Mouse (Mus musculus): ENCODE data around the gene Zfp90. TPM values are rescaled to one million over a fixed set of nuclear protein-coding genes. Genes with fewer than 3 reads are reported as not detected.

Zfp90 gene
- polyA plus RNA-seq, 1 experiment from 2014 or later, result 14.3 TPM

- Histone ChIP-seq H3K4me3 (ENCODE audit: control insufficient read depth in 1 of 2, insufficient read depth in 1 of 2, low read depth in 1 of 2, low read length in 2 of 2) (no peak overlapping the region), H3K27me3 (ENCODE audit: control insufficient read depth, insufficient read depth, low read length) (no peaks in the 10 kb centered on the region), H3K9me3 (ENCODE audit: control insufficient read depth, low read length) (no peaks in the 10 kb centered on the region), H3K4me2 (ENCODE audit: low read length) (no peak overlapping the region), H3K36me3 (ENCODE audit: control insufficient read depth, insufficient read depth, low read length) (no peaks in the 10 kb centered on the region), H3K27ac (replicated peaks in 1 of 2; ENCODE audit: control insufficient read depth in 1 of 2, insufficient read depth in 1 of 2, low read depth in 2 of 2, low read length in 2 of 2) (no peak overlapping the region), H3K9ac (ENCODE audit: low read length) (no peak overlapping the region), H3K4me1 (ENCODE audit: control insufficient read depth in 2 of 2, insufficient read depth in 2 of 2, low read length in 2 of 2) (peaks cover 12% of the 10 kb centered on the region in 2 experiments)
- ATAC-seq (ENCODE audit: insufficient number of reproducible peaks, insufficient read depth, low FRiP score, low read depth), result no peak
- WGBS, result 83% methylated on average over 6 of the region's 6 CpGs
These were observed 34.1 kb upstream of the Zfp90 start for GRCm38 (mm10) chr8:106381026-106381425.

GRCm38 (mm10) chr8:106387801-106388415 lies 27.2 kb upstream of the Zfp90 start:
- H3K4me2 ChIP-seq (ENCODE audit: low read length), result no peak overlapping the region
- H3K4me1 ChIP-seq (ENCODE audit: control insufficient read depth in 2 of 2, insufficient read depth in 2 of 2, low read length in 2 of 2), result no peaks in the 10 kb centered on the region
- no peaks in the 10 kb centered on the region for H3K27me3 ChIP-seq (ENCODE audit: control insufficient read depth, insufficient read depth, low read length)
- H3K27ac ChIP-seq (replicated peaks in 1 of 2; ENCODE audit: control insufficient read depth in 1 of 2, insufficient read depth in 1 of 2, low read depth in 2 of 2, low read length in 2 of 2), result no peak overlapping the region
- 71% methylated on average over 9 of the region's 9 CpGs for WGBS
- ATAC-seq (ENCODE audit: insufficient number of reproducible peaks, insufficient read depth, low FRiP score, low read depth), result no peak
- no peaks in the 10 kb centered on the region for H3K36me3 ChIP-seq (ENCODE audit: control insufficient read depth, insufficient read depth, low read length)
- H3K9me3 ChIP-seq (ENCODE audit: control insufficient read depth, low read length), result no peaks in the 10 kb centered on the region
- no peak overlapping the region for H3K9ac ChIP-seq (ENCODE audit: low read length)
- H3K4me3 ChIP-seq (ENCODE audit: control insufficient read depth in 1 of 2, insufficient read depth in 1 of 2, low read depth in 1 of 2, low read length in 2 of 2), result no peak overlapping the region

- no peak for ATAC-seq (ENCODE audit: insufficient number of reproducible peaks, insufficient read depth, low FRiP score, low read depth)
- H3K4me2 ChIP-seq (ENCODE audit: low read length), result no peak overlapping the region
These were observed 20.6 kb upstream of the Zfp90 start for GRCm38 (mm10) chr8:106394493-106394892.

GRCm38 (mm10) chr8:106399694-106400093 lies 15.4 kb upstream of the Zfp90 start:
- Histone ChIP-seq H3K4me1 (ENCODE audit: control insufficient read depth in 2 of 2, insufficient read depth in 2 of 2, low read length in 2 of 2) (peaks cover 8 to 9% of the 10 kb centered on the region in 2 experiments; a peak in 3 of 4 replicates), H3K4me3 (ENCODE audit: control insufficient read depth in 1 of 2, insufficient read depth in 1 of 2, low read depth in 1 of 2, low read length in 2 of 2) (no peak overlapping the region), H3K27me3 (ENCODE audit: control insufficient read depth, insufficient read depth, low read length) (no peaks in the 10 kb centered on the region), H3K9ac (ENCODE audit: low read length) (no peak overlapping the region), H3K9me3 (ENCODE audit: control insufficient read depth, low read length) (no peaks in the 10 kb centered on the region), H3K36me3 (ENCODE audit: control insufficient read depth, insufficient read depth, low read length) (no peaks in the 10 kb centered on the region), H3K4me2 (ENCODE audit: low read length) (no peak overlapping the region), H3K27ac (replicated peaks in 1 of 2; ENCODE audit: control insufficient read depth in 1 of 2, insufficient read depth in 1 of 2, low read depth in 2 of 2, low read length in 2 of 2) (peak overlapping the region; percentile 61 to 87)
- WGBS, result 48% methylated on average over 8 of the region's 8 CpGs
- peak; percentile 81 for ATAC-seq (ENCODE audit: insufficient number of reproducible peaks, insufficient read depth, low FRiP score, low read depth)

More at GRCm38 (mm10) chr8:106394493-106394892, 20.6 kb upstream of the Zfp90 start:
- Histone ChIP-seq H3K4me1 (ENCODE audit: control insufficient read depth in 2 of 2, insufficient read depth in 2 of 2, low read length in 2 of 2) (peaks cover 0 to 7% of the 10 kb centered on the region in 2 experiments; a peak in 2 of 4 replicates), H3K4me3 (ENCODE audit: control insufficient read depth in 1 of 2, insufficient read depth in 1 of 2, low read depth in 1 of 2, low read length in 2 of 2) (no peak overlapping the region), H3K9ac (ENCODE audit: low read length) (no peak overlapping the region), H3K9me3 (ENCODE audit: control insufficient read depth, low read length) (no peaks in the 10 kb centered on the region), H3K27me3 (ENCODE audit: control insufficient read depth, insufficient read depth, low read length) (no peaks in the 10 kb centered on the region), H3K36me3 (ENCODE audit: control insufficient read depth, insufficient read depth, low read length) (no peaks in the 10 kb centered on the region), H3K27ac (replicated peaks in 1 of 2; ENCODE audit: control insufficient read depth in 1 of 2, insufficient read depth in 1 of 2, low read depth in 2 of 2, low read length in 2 of 2) (peak overlapping the region; percentile 33 to 42)
- 65% methylated on average over 4 of the region's 4 CpGs for WGBS

- no peak overlapping the region for H3K4me3 ChIP-seq (ENCODE audit: control insufficient read depth in 1 of 2, insufficient read depth in 1 of 2, low read depth in 1 of 2, low read length in 2 of 2)
- no peak for ATAC-seq (ENCODE audit: insufficient number of reproducible peaks, insufficient read depth, low FRiP score, low read depth)
- no peak overlapping the region for H3K4me2 ChIP-seq (ENCODE audit: low read length)
- peak overlapping the region; percentile 61 to 87 for H3K27ac ChIP-seq (replicated peaks in 1 of 2; ENCODE audit: control insufficient read depth in 1 of 2, insufficient read depth in 1 of 2, low read depth in 2 of 2, low read length in 2 of 2)
- H3K4me1 ChIP-seq (ENCODE audit: control insufficient read depth in 2 of 2, insufficient read depth in 2 of 2, low read length in 2 of 2), result peaks cover 11 to 14% of the 10 kb centered on the region in 2 experiments; a peak in 3 of 4 replicates
- WGBS, result 34% methylated on average over 5 of the region's 5 CpGs
- H3K9ac ChIP-seq (ENCODE audit: low read length), result no peak overlapping the region
- no peaks in the 10 kb centered on the region for H3K9me3 ChIP-seq (ENCODE audit: control insufficient read depth, low read length)
- no peaks in the 10 kb centered on the region for H3K36me3 ChIP-seq (ENCODE audit: control insufficient read depth, insufficient read depth, low read length)
- no peaks in the 10 kb centered on the region for H3K27me3 ChIP-seq (ENCODE audit: control insufficient read depth, insufficient read depth, low read length)
These were observed 14.9 kb upstream of the Zfp90 start for GRCm38 (mm10) chr8:106400181-106400580.

- no peak overlapping the region for H3K4me2 ChIP-seq (ENCODE audit: low read length)
- no peaks in the 10 kb centered on the region for H3K27me3 ChIP-seq (ENCODE audit: control insufficient read depth, insufficient read depth, low read length)
- H3K9ac ChIP-seq (ENCODE audit: low read length), result no peak overlapping the region
- peaks cover 20 to 23% of the 10 kb centered on the region in 2 experiments for H3K4me1 ChIP-seq (ENCODE audit: control insufficient read depth in 2 of 2, insufficient read depth in 2 of 2, low read length in 2 of 2)
- no peak overlapping the region for H3K27ac ChIP-seq (replicated peaks in 1 of 2; ENCODE audit: control insufficient read depth in 1 of 2, insufficient read depth in 1 of 2, low read depth in 2 of 2, low read length in 2 of 2)
- H3K36me3 ChIP-seq (ENCODE audit: control insufficient read depth, insufficient read depth, low read length), result no peaks in the 10 kb centered on the region
- no peak overlapping the region for H3K4me3 ChIP-seq (ENCODE audit: control insufficient read depth in 1 of 2, insufficient read depth in 1 of 2, low read depth in 1 of 2, low read length in 2 of 2)
- 22% methylated on average over 12 of the region's 12 CpGs for WGBS
- ATAC-seq (ENCODE audit: insufficient number of reproducible peaks, insufficient read depth, low FRiP score, low read depth), result no peak
- no peaks in the 10 kb centered on the region for H3K9me3 ChIP-seq (ENCODE audit: control insufficient read depth, low read length)
These were observed 11.7 kb upstream of the Zfp90 start for GRCm38 (mm10) chr8:106403246-106403933.

- Histone ChIP-seq H3K9ac (ENCODE audit: low read length) (no peak overlapping the region), H3K27ac (replicated peaks in 1 of 2; ENCODE audit: control insufficient read depth in 1 of 2, insufficient read depth in 1 of 2, low read depth in 2 of 2, low read length in 2 of 2) (peak overlapping the region; percentile 31 to 68; a peak in 2 of 4 replicates), H3K4me1 (ENCODE audit: control insufficient read depth in 2 of 2, insufficient read depth in 2 of 2, low read length in 2 of 2) (peaks cover 17 to 23% of the 10 kb centered on the region in 2 experiments), H3K36me3 (ENCODE audit: control insufficient read depth, insufficient read depth, low read length) (no peaks in the 10 kb centered on the region), H3K27me3 (ENCODE audit: control insufficient read depth, insufficient read depth, low read length) (no peaks in the 10 kb centered on the region), H3K4me3 (ENCODE audit: control insufficient read depth in 1 of 2, insufficient read depth in 1 of 2, low read depth in 1 of 2, low read length in 2 of 2) (no peak overlapping the region), H3K4me2 (ENCODE audit: low read length) (no peak overlapping the region), H3K9me3 (ENCODE audit: control insufficient read depth, low read length) (no peaks in the 10 kb centered on the region)
- ATAC-seq (ENCODE audit: insufficient number of reproducible peaks, insufficient read depth, low FRiP score, low read depth), result no peak
- 38% methylated on average over 3 of the region's 3 CpGs for WGBS
These were observed 10.3 kb upstream of the Zfp90 start for GRCm38 (mm10) chr8:106404825-106405224.

Data from heart, embryonic 14.5 days (tissue).